Mouse (Mus musculus) limb, embryonic 11.5 days (tissue): Measurements from ENCODE around the gene Wnt5a. TPM values are rescaled to one million over a fixed set of nuclear protein-coding genes. Genes with fewer than 3 reads are reported as not detected.

Experiments used
- ATAC-seq: fragments of 200-750 bp; cut with Nextera tagmentation; 2 replicates; pipeline ENCODE4 v1.8.0; 2017; ENCODE audit warnings: low read depth; ENCODE audit not compliant: insufficient number of reproducible peaks, low FRiP score, low TSS enrichment
- DNase-seq: peaks from one replicate; pipeline ENCODE4 v3.0.0-alpha.2; 2015; ENCODE audit warnings: low spot score
- H3K27ac ChIP-seq: fragments of 300-500 bp; sonication (generic); replicated peaks from 2 replicates; pipeline ENCODE4 v1.5.1; 2014; ENCODE audit warnings: low read depth, mild to moderate bottlenecking, low read length
- H3K27me3 ChIP-seq: fragments of 300-500 bp; sonication (generic); 2 replicates; pipeline ENCODE4 v1.6.1; 2014; ENCODE audit warnings: mild to moderate bottlenecking, low read length, mixed read lengths; ENCODE audit not compliant: control insufficient read depth, insufficient read depth
- H3K36me3 ChIP-seq: fragments of 300-500 bp; sonication (generic); 2 replicates; pipeline ENCODE4 v1.6.1; 2014; ENCODE audit warnings: mild to moderate bottlenecking, low read length, moderate library complexity, mixed read lengths; ENCODE audit not compliant: control insufficient read depth, insufficient read depth
- H3K4me1 ChIP-seq: fragments of 300-500 bp; sonication (generic); 2 replicates; pipeline ENCODE4 v1.6.1; 2014; ENCODE audit warnings: low read length, mixed read lengths; ENCODE audit not compliant: control insufficient read depth, insufficient read depth
- H3K4me2 ChIP-seq: fragments of 300-500 bp; sonication (generic); 2 replicates; pipeline ENCODE4 v1.6.1; 2014; ENCODE audit warnings: low read depth, mild to moderate bottlenecking, moderate library complexity; ENCODE audit not compliant: severe bottlenecking
- H3K4me3 ChIP-seq: fragments of 300-500 bp; sonication (generic); 2 replicates; pipeline ENCODE4 v1.5.1; 2014; ENCODE audit warnings: low read depth, low read length
- H3K9ac ChIP-seq: fragments of 300-500 bp; sonication (generic); 2 replicates; pipeline ENCODE4 v1.6.1; 2014; ENCODE audit warnings: mild to moderate bottlenecking, low read length
- H3K9me3 ChIP-seq: fragments of 300-500 bp; sonication (generic); 2 replicates; pipeline ENCODE4 v1.6.1; 2016; ENCODE audit warnings: low read length; ENCODE audit not compliant: control insufficient read depth
- WGBS: fragments of 180-500 bp; shearing (Covaris S2); extraction: QIAGEN DNeasy Blood & Tissue Kit; methylation state at CpG from one replicate; pipeline ENCODE4 v1.1.7; 2014; 5-methylcytosine and 5-hydroxymethylcytosine counted together
- polyA plus RNA-seq: library from polyadenylated mRNA; unstranded; fragments of >200 nt; fragmentation: Nextera tagmentation; extraction: Ambion mirVana; gene quantifications from 2 replicates; pipeline ENCODE4 v1.2.1, GENCODE M21; 2014

The Wnt5a gene
- 110 and 115 TPM in 2 replicates for polyA plus RNA-seq

- H3K4me3 ChIP-seq: peak within 1 kb of the TSS; percentile 94
- DNase-seq (peak; percentile 81), ATAC-seq (peak; percentile 56; the same call in 1 of the 2 replicates)
- no peaks in the 10 kb centered on the region for H3K36me3 ChIP-seq
- 0 out of 2 replicates have a peak, but pooled peaks cover 2% of the 10 kb centered on the region for H3K27me3 ChIP-seq
- peak within 1 kb of the TSS; percentile 97 for H3K9ac ChIP-seq
- peak within 1 kb of the TSS; percentile 99 for H3K27ac ChIP-seq
- H3K4me1 ChIP-seq: peaks cover 34% of the 10 kb centered on the region
- H3K4me2 ChIP-seq: peak within 1 kb of the TSS; percentile 96
- H3K9me3 ChIP-seq: no peaks in the 10 kb centered on the region
- 1% methylated on average over 53 of the region's 53 CpGs for WGBS
Measured at GRCm38 (mm10) chr14:28504101-28505050, at the start of gene Wnt5a. Wnt5a (plus strand) TSS chr14:28504750.

GRCm38 (mm10) chr14:28456372-28457076 lies 48.0 kb upstream of the Wnt5a start:
- Histone ChIP-seq H3K9ac (no peak overlapping the region), H3K27ac (no peak overlapping the region), H3K36me3 (no peaks in the 10 kb centered on the region), H3K4me3 (no peak overlapping the region), H3K4me1 (peaks cover 4% of the 10 kb centered on the region; the same call in 1 of the 2 replicates), H3K4me2 (no peak overlapping the region), H3K9me3 (no peaks in the 10 kb centered on the region), H3K27me3 (no peaks in the 10 kb centered on the region)
- DNase-seq (no peak), ATAC-seq (no peak)
- 76% methylated on average over 7 of the region's 7 CpGs for WGBS

GRCm38 (mm10) chr14:28457428-28457827 lies 47.1 kb upstream of the Wnt5a start:
- Histone ChIP-seq H3K4me2 (no peak overlapping the region), H3K27ac (no peak overlapping the region), H3K9me3 (no peaks in the 10 kb centered on the region), H3K4me1 (no peaks in the 10 kb centered on the region), H3K36me3 (no peaks in the 10 kb centered on the region), H3K4me3 (no peak overlapping the region), H3K9ac (no peak overlapping the region), H3K27me3 (no peaks in the 10 kb centered on the region)
- ATAC-seq (no peak), DNase-seq (no peak)
- 69% methylated on average over 3 of the region's 3 CpGs for WGBS

- 32% methylated on average over 5 of the region's 5 CpGs for WGBS
- peaks cover 53% of the 10 kb centered on the region for H3K4me1 ChIP-seq
- DNase-seq: no peak
Measured at GRCm38 (mm10) chr14:28467956-28468355, 36.6 kb upstream of the Wnt5a start.

GRCm38 (mm10) chr14:28469696-28470095 lies 34.9 kb upstream of the Wnt5a start:
- no peaks in the 10 kb centered on the region for H3K27me3 ChIP-seq
- ATAC-seq (no peak), DNase-seq (peak; percentile 60)
- H3K36me3 ChIP-seq: no peaks in the 10 kb centered on the region
- H3K4me1 ChIP-seq: peaks cover 53% of the 10 kb centered on the region
- no peaks in the 10 kb centered on the region for H3K9me3 ChIP-seq
- H3K4me2 ChIP-seq: peak overlapping the region; percentile 13; the same call in 1 of the 2 replicates
- 3% methylated on average over 4 of the region's 4 CpGs for whole genome bisulfite sequencing
- no peak overlapping the region for H3K4me3 ChIP-seq
- peak overlapping the region; percentile 23 for H3K27ac ChIP-seq
- H3K9ac ChIP-seq: no peak overlapping the region

More at GRCm38 (mm10) chr14:28467956-28468355, 36.6 kb upstream of the Wnt5a start:
- Histone ChIP-seq H3K36me3 (no peaks in the 10 kb centered on the region), H3K27me3 (no peaks in the 10 kb centered on the region), H3K4me2 (no peak overlapping the region), H3K9ac (no peak overlapping the region), H3K27ac (peak overlapping the region; percentile 49), H3K4me3 (no peak overlapping the region), H3K9me3 (no peaks in the 10 kb centered on the region)
- ATAC-seq: no peak

- ATAC-seq (peak; percentile 41; the same call in 1 of the 2 replicates), DNase-seq (peak; percentile 70)
- H3K9me3 ChIP-seq: no peaks in the 10 kb centered on the region
- H3K4me1 ChIP-seq: peaks cover 57% of the 10 kb centered on the region
- no peak overlapping the region for H3K4me2 ChIP-seq
- no peak overlapping the region for H3K4me3 ChIP-seq
- no peaks in the 10 kb centered on the region for H3K27me3 ChIP-seq
- H3K36me3 ChIP-seq: no peaks in the 10 kb centered on the region
- WGBS: 13% methylated on average over 6 of the region's 6 CpGs
- no peak overlapping the region for H3K9ac ChIP-seq
- peak overlapping the region; percentile 52; the same call in 1 of the 2 replicates for H3K27ac ChIP-seq
Measured at GRCm38 (mm10) chr14:28470212-28470611, 34.3 kb upstream of the Wnt5a start.

GRCm38 (mm10) chr14:28475012-28475411 lies 29.5 kb upstream of the Wnt5a start:
- DNase-seq (no peak), ATAC-seq (no peak)
- H3K9ac ChIP-seq: no peak overlapping the region
- H3K9me3 ChIP-seq: no peaks in the 10 kb centered on the region
- WGBS: 31% methylated on average over 3 of the region's 3 CpGs
- H3K27ac ChIP-seq: no peak overlapping the region
- H3K4me1 ChIP-seq: peaks cover 21% of the 10 kb centered on the region
- H3K4me3 ChIP-seq: no peak overlapping the region
- H3K36me3 ChIP-seq: no peaks in the 10 kb centered on the region
- H3K27me3 ChIP-seq: no peaks in the 10 kb centered on the region
- no peak overlapping the region for H3K4me2 ChIP-seq

- WGBS: 25% methylated on average over 7 of the region's 7 CpGs
Measured at GRCm38 (mm10) chr14:28475421-28475820, 29.1 kb upstream of the Wnt5a start.

More at GRCm38 (mm10) chr14:28475421-28475820, 29.1 kb upstream of the Wnt5a start:
- H3K4me2 ChIP-seq: no peak overlapping the region
- H3K27ac ChIP-seq: no peak overlapping the region
- H3K4me3 ChIP-seq: no peak overlapping the region
- DNase-seq (no peak), ATAC-seq (no peak)
- no peaks in the 10 kb centered on the region for H3K9me3 ChIP-seq
- H3K4me1 ChIP-seq: peaks cover 17% of the 10 kb centered on the region
- H3K36me3 ChIP-seq: no peaks in the 10 kb centered on the region
- no peaks in the 10 kb centered on the region for H3K27me3 ChIP-seq
- H3K9ac ChIP-seq: no peak overlapping the region
